Mouse (Mus musculus) 416B (cell line): ENCODE data around the gene Spag5.
A peak's percentile ranks its signal among the peaks of the same experiment; 100 is the strongest.

Experiments used
- DNase-seq: peaks from one replicate; pipeline ENCODE4 v3.0.0; 2011; ENCODE audit warnings: low read depth

Gene Spag5

GRCm38 (mm10) chr11:78322860-78323259, 21.5 kb downstream of the Spag5 start, which contains the start of gene Aldoc:
TSS of gene Aldoc (plus strand) at chr11:78322968.
- peak; percentile 98 for DNase-seq

- DNase-seq = no peak
Observed at GRCm38 (mm10) chr11:78324000-78324785, 22.9 kb downstream of the Spag5 start.

- no peak for DNase-seq
Observed at GRCm38 (mm10) chr11:78324965-78325364, 23.6 kb downstream of the Spag5 start.

- no peak for DNase-seq
Observed at GRCm38 (mm10) chr11:78327215-78327614, 25.9 kb downstream of the Spag5 start.

GRCm38 (mm10) chr11:78327634-78328511, 26.5 kb downstream of the Spag5 start, which contains the start of gene Pigs:
TSS of gene Pigs (plus strand) at chr11:78328415.
- DNase-seq = peak; percentile 94

GRCm38 (mm10) chr11:78328512-78329056, 27.3 kb downstream of the Spag5 start:
- DNase-seq = no peak

- no peak for DNase-seq
Observed at GRCm38 (mm10) chr11:78332676-78333075, 31.3 kb downstream of the Spag5 start.

GRCm38 (mm10) chr11:78333992-78334391, 32.7 kb downstream of the Spag5 start:
- no peak for DNase-seq

- no peak for DNase-seq
Observed at GRCm38 (mm10) chr11:78337040-78337439, 35.7 kb downstream of the Spag5 start.

- no peak for DNase-seq
Observed at GRCm38 (mm10) chr11:78341702-78342101, 40.4 kb downstream of the Spag5 start.

- DNase-seq = peak; percentile 71
Observed at GRCm38 (mm10) chr11:78343381-78344327, 42.3 kb downstream of the Spag5 start, which contains the start of gene Unc119. TSS of gene Unc119 (plus strand) at chr11:78343482.

- DNase-seq = peak; percentile 34
Observed at GRCm38 (mm10) chr11:78344328-78344889, 43.1 kb downstream of the Spag5 start.

- DNase-seq = peak; percentile 63
Observed at GRCm38 (mm10) chr11:78344890-78345715, 43.8 kb downstream of the Spag5 start.

GRCm38 (mm10) chr11:78345801-78346200, 44.5 kb downstream of the Spag5 start:
- peak; percentile 98 for DNase-seq

- no peak for DNase-seq
Observed at GRCm38 (mm10) chr11:78346326-78347069, 45.2 kb downstream of the Spag5 start.

- peak; percentile 87 for DNase-seq
Observed at GRCm38 (mm10) chr11:78347070-78347754, 45.9 kb downstream of the Spag5 start.

GRCm38 (mm10) chr11:78347908-78348307, 46.6 kb downstream of the Spag5 start:
- DNase-seq = no peak

GRCm38 (mm10) chr11:78348474-78348873, 47.1 kb downstream of the Spag5 start:
- DNase-seq = no peak
